In genomic region chr7:19826756-19827155, GRCm38 (mm10) we compare ENCODE assay signal across 18 mouse cellular contexts. TPM values are rescaled to one million over a fixed set of nuclear protein-coding genes. Genes with fewer than 3 reads are reported as not detected.
DNase-seq lines count a peak whose midpoint lies in the region; ATAC-seq and TF ChIP-seq lines count a peak whose summit lies in the region.
"Had no signal": no experiment of that assay in that cellular context is flagged by ENCODE, and none has a peak within 500 bp of the region (broad histone marks: within the 10 kb centered on the region; RNA-seq: fewer than 3 reads in every experiment).

No protein-coding gene starts in this region.

- H3K4me3 ChIP-seq in kidney, embryonic 16.5 days (ENCODE audit: low read length) = no peak overlapping the region
- no peak overlapping the region for H3K4me3 ChIP-seq in kidney, embryonic 14.5 days (ENCODE audit: low read length)
- no peak overlapping the region for H3K4me3 ChIP-seq in embryonic facial prominence, embryonic 14.5 days (ENCODE audit: low read depth, low read length)
- no peak overlapping the region for H3K4me3 ChIP-seq in myocyte
- H3K4me3 ChIP-seq: midbrain, embryonic 13.5 days; neural tube, embryonic 13.5 days had no signal

- no peaks in the 10 kb centered on the region for H3K9me3 ChIP-seq in kidney, embryonic 16.5 days (ENCODE audit: low read length)
- H3K9me3 ChIP-seq in kidney, embryonic 14.5 days (ENCODE audit: control insufficient read depth, low read length) = 0 out of 2 replicates have a peak, but pooled peaks cover 3% of the 10 kb centered on the region
- H3K9me3 ChIP-seq in embryonic facial prominence, embryonic 14.5 days (ENCODE audit: control insufficient read depth, low read length) = no peaks in the 10 kb centered on the region
- H3K9me3 ChIP-seq: midbrain, embryonic 13.5 days; neural tube, embryonic 13.5 days had no signal

- peaks cover 39% of the 10 kb centered on the region for H3K4me1 ChIP-seq in kidney, embryonic 16.5 days (ENCODE audit: insufficient read depth, low read length)
- peaks cover 28% of the 10 kb centered on the region for H3K4me1 ChIP-seq in kidney, embryonic 14.5 days (ENCODE audit: control insufficient read depth, insufficient read depth, low read length)
- H3K4me1 ChIP-seq in embryonic facial prominence, embryonic 14.5 days (ENCODE audit: control insufficient read depth, insufficient read depth, low read length) = peaks cover 27% of the 10 kb centered on the region

- H3K79me2 ChIP-seq in myocyte (ENCODE audit: control insufficient read depth, insufficient read depth) = peaks cover 4% of the 10 kb centered on the region

- peak; percentile 34 for TF ChIP-seq POLR2A in myocyte (IDR thresholded peaks at IDR 0.05; ENCODE audit: insufficient read length, low read depth)

- H3K4me2 ChIP-seq in kidney, embryonic 16.5 days (replicated peaks; ENCODE audit: low read depth, low read length) = no peak overlapping the region
- H3K4me2 ChIP-seq in kidney, embryonic 14.5 days (replicated peaks; ENCODE audit: low read depth, low read length) = no peak overlapping the region
- H3K4me2 ChIP-seq in embryonic facial prominence, embryonic 14.5 days (ENCODE audit: low read depth, low read length) = no peak overlapping the region
- peak overlapping the region; percentile 43 for H3K4me2 ChIP-seq in myocyte (ENCODE audit: low read depth)
- H3K4me2 ChIP-seq: midbrain, embryonic 13.5 days; neural tube, embryonic 13.5 days had no signal

- H3K27ac ChIP-seq in kidney, embryonic 16.5 days (ENCODE audit: low read length) = no peak overlapping the region
- H3K27ac ChIP-seq in kidney, embryonic 14.5 days (ENCODE audit: low read depth, low read length) = no peak overlapping the region
- H3K27ac ChIP-seq in embryonic facial prominence, embryonic 14.5 days (replicated peaks; ENCODE audit: low read depth, low read length) = no peak overlapping the region
- H3K27ac ChIP-seq: liver, embryonic 14.5 days; midbrain, embryonic 13.5 days; neural tube, embryonic 13.5 days had no signal

- peaks cover 5% of the 10 kb centered on the region for H3K27me3 ChIP-seq in kidney, embryonic 16.5 days (ENCODE audit: insufficient read depth, low read length)
- H3K27me3 ChIP-seq in kidney, embryonic 14.5 days (ENCODE audit: control insufficient read depth, insufficient read depth, low read length) = peaks cover 12% of the 10 kb centered on the region
- H3K27me3 ChIP-seq in embryonic facial prominence, embryonic 14.5 days (replicated peaks; ENCODE audit: control insufficient read depth, insufficient read depth, low read length) = peaks cover 6% of the 10 kb centered on the region
- no peaks in the 10 kb centered on the region for H3K27me3 ChIP-seq in myocyte (ENCODE audit: control insufficient read depth, insufficient read depth, insufficient read length)

- H3K9ac ChIP-seq in kidney, embryonic 16.5 days (replicated peaks; ENCODE audit: low read length) = 0 out of 2 replicates have a peak overlapping the region, but pooled peaks have one; percentile 22
- no peak overlapping the region for H3K9ac ChIP-seq in kidney, embryonic 14.5 days (ENCODE audit: low read depth, low read length)
- H3K9ac ChIP-seq in embryonic facial prominence, embryonic 14.5 days (ENCODE audit: low read depth, low read length) = no peak overlapping the region
- H3K9ac ChIP-seq: liver, embryonic 14.5 days; midbrain, embryonic 13.5 days; neural tube, embryonic 13.5 days had no signal

- no peaks in the 10 kb centered on the region for H3K36me3 ChIP-seq in kidney, embryonic 16.5 days (ENCODE audit: insufficient read depth, low read length)
- H3K36me3 ChIP-seq in kidney, embryonic 14.5 days (ENCODE audit: control insufficient read depth, insufficient read depth, low read length) = no peaks in the 10 kb centered on the region
- no peaks in the 10 kb centered on the region for H3K36me3 ChIP-seq in embryonic facial prominence, embryonic 14.5 days (ENCODE audit: control insufficient read depth, insufficient read depth, low read length)
- no peaks in the 10 kb centered on the region for H3K36me3 ChIP-seq in myocyte (ENCODE audit: control insufficient read depth, insufficient read depth)
- H3K36me3 ChIP-seq: midbrain, embryonic 13.5 days; neural tube, embryonic 13.5 days had no signal

- H3ac ChIP-seq in myocyte (ENCODE audit: control insufficient read depth, insufficient read length) = no peak overlapping the region

- DNase-seq in ES-CJ7 (ENCODE audit: low read depth, low spot score) = peak; percentile 83
- peak; percentile 45 for DNase-seq in embryonic facial prominence, embryonic 14.5 days (ENCODE audit: low spot score)
- no peak for DNase-seq in layer of hippocampus, adult 8-10 months (ENCODE audit: low spot score in 2 of 2)
- no peak for DNase-seq in right cerebral cortex, postnatal 25 days
- DNase-seq: cerebellum, adult 18-20 months; lung, postnatal 36 days had no signal

- no peak for ATAC-seq in kidney, embryonic 16.5 days (ENCODE audit: low FRiP score, low TSS enrichment)
- no peak for ATAC-seq in kidney, embryonic 14.5 days (ENCODE audit: low FRiP score, low TSS enrichment)
- ATAC-seq in embryonic facial prominence, embryonic 14.5 days (ENCODE audit: low read depth) = no peak
- ATAC-seq: activated CD4-positive, CD25-positive, alpha-beta regulatory T cell, adult 4 months; midbrain, embryonic 13.5 days had no signal

- 33% methylated on average over 5 of the region's 6 CpGs for WGBS in kidney, embryonic 16.5 days
- 36% methylated on average over 6 of the region's 6 CpGs for WGBS in kidney, embryonic 14.5 days
- WGBS in embryonic facial prominence, embryonic 14.5 days = 31% methylated on average over 4 of the region's 6 CpGs

TF ChIP-seq in myocyte, 11 proteins besides CTCF, POLR2A, EP300 and RAD21:
- no peak for TF ChIP-seq TCF3 (IDR thresholded peaks at IDR 0.05; ENCODE audit: insufficient read length, low read depth)
- no peak for TF ChIP-seq TCF12 (IDR thresholded peaks at IDR 0.05; ENCODE audit: insufficient read depth, poor library complexity, severe bottlenecking)
- no peak for TF ChIP-seq USF1 (IDR thresholded peaks at IDR 0.05; ENCODE audit: low read depth)
- TF ChIP-seq MYOG (IDR thresholded peaks at IDR 0.05; ENCODE audit: control insufficient read depth in 1 of 3, insufficient read depth in 1 of 3, insufficient read length in 2 of 3, low read depth in 2 of 3) = peak in 1 of 3 experiments; percentile 49

RNA-seq across cellular contexts. Expression of gene Bcl3, which starts 4.2 kb away (rescaled TPM):
- polyA plus RNA-seq in kidney, embryonic 16.5 days (2015; fragmentation: Nextera tagmentation; extraction: Ambion mirVana) = 3.3 and 3.9 TPM in 2 replicates
- polyA plus RNA-seq in kidney, embryonic 14.5 days (2014; fragmentation: Nextera tagmentation; extraction: Ambion mirVana) = 3.5 and 4.2 TPM in 2 replicates
- 4.3 and 4.6 TPM in 2 replicates for polyA plus RNA-seq in embryonic facial prominence, embryonic 14.5 days (2014; fragmentation: Nextera tagmentation; extraction: Ambion mirVana)
- polyA plus RNA-seq in myocyte (2012; fragmentation: generic; extraction: Trizol) = 19.2 TPM
- 10 to 100 TPM in 1 of 4 experiments, 1 to 10 TPM in 1, under 1 TPM in 2; 0.75 to 11.9 (median 2.3) TPM for total RNA-seq in layer of hippocampus, adult 8-10 months (2022)

RNA-seq across cellular contexts. Expression of gene Gm19345, which starts 25.0 kb away (rescaled TPM):
- polyA plus RNA-seq in kidney, embryonic 16.5 days (2015; fragmentation: Nextera tagmentation; extraction: Ambion mirVana) = not detected in 2 replicates
- 0.27 TPM in 1 of 2 replicates, not detected in the other for polyA plus RNA-seq in kidney, embryonic 14.5 days (2014; fragmentation: Nextera tagmentation; extraction: Ambion mirVana)
- 0.69 and 0.75 TPM in 2 replicates for polyA plus RNA-seq in embryonic facial prominence, embryonic 14.5 days (2014; fragmentation: Nextera tagmentation; extraction: Ambion mirVana)
- polyA plus RNA-seq in myocyte (2012; fragmentation: generic; extraction: Trizol) = 0.05 TPM
- total RNA-seq in layer of hippocampus, adult 8-10 months (2022) = 1 to 10 TPM; 1.5 to 2.6 (median 2.2) TPM
- total RNA-seq: heart, postnatal 14 days had no signal
- polyA plus RNA-seq: activated CD4-positive, CD25-positive, alpha-beta regulatory T cell, adult 4 months; forebrain, embryonic 11.5 days; liver, embryonic 14.5 days; stomach, embryonic 14.5 days had no signal

RNA-seq across cellular contexts. Expression of gene Cblc, which starts 30.1 kb away (rescaled TPM):
- 9.4 and 12.2 TPM in 2 replicates for polyA plus RNA-seq in kidney, embryonic 16.5 days (2015; fragmentation: Nextera tagmentation; extraction: Ambion mirVana)
- 4.7 and 7.3 TPM in 2 replicates for polyA plus RNA-seq in kidney, embryonic 14.5 days (2014; fragmentation: Nextera tagmentation; extraction: Ambion mirVana)
- polyA plus RNA-seq in embryonic facial prominence, embryonic 14.5 days (2014; fragmentation: Nextera tagmentation; extraction: Ambion mirVana) = 4.7 TPM in 2 replicates
- polyA plus RNA-seq in myocyte (2012; fragmentation: generic; extraction: Trizol) = 0.90 TPM
- not detected for total RNA-seq in layer of hippocampus, adult 8-10 months (2022)
- total RNA-seq: heart, postnatal 14 days; layer of hippocampus, postnatal 10 days; left cerebral cortex, postnatal 36 days had no signal
- polyA plus RNA-seq: activated CD4-positive, CD25-positive, alpha-beta regulatory T cell, adult 4 months; neural tube, embryonic 13.5 days had no signal

RNA-seq across cellular contexts. Expression of gene Ceacam16, which starts 34.3 kb away (rescaled TPM):
- polyA plus RNA-seq in kidney, embryonic 16.5 days (2015; fragmentation: Nextera tagmentation; extraction: Ambion mirVana) = 0.15 TPM in 1 of 2 replicates, not detected in the other
- not detected in 2 replicates for polyA plus RNA-seq in kidney, embryonic 14.5 days (2014; fragmentation: Nextera tagmentation; extraction: Ambion mirVana)
- polyA plus RNA-seq in embryonic facial prominence, embryonic 14.5 days (2014; fragmentation: Nextera tagmentation; extraction: Ambion mirVana) = not detected in 2 replicates
- 0.02 TPM for polyA plus RNA-seq in myocyte (2012; fragmentation: generic; extraction: Trizol)
- total RNA-seq in layer of hippocampus, adult 8-10 months (2022) = not detected
- total RNA-seq: layer of hippocampus, postnatal 10 days; left cerebral cortex, postnatal 36 days had no signal
- polyA plus RNA-seq: stomach, embryonic 14.5 days had no signal

RNA-seq across cellular contexts. Expression of gene Bcam, which starts 55.9 kb away (rescaled TPM):
- 280 and 309 TPM in 2 replicates for polyA plus RNA-seq in kidney, embryonic 16.5 days (2015; fragmentation: Nextera tagmentation; extraction: Ambion mirVana)
- polyA plus RNA-seq in kidney, embryonic 14.5 days (2014; fragmentation: Nextera tagmentation; extraction: Ambion mirVana) = 177 and 214 TPM in 2 replicates
- polyA plus RNA-seq in embryonic facial prominence, embryonic 14.5 days (2014; fragmentation: Nextera tagmentation; extraction: Ambion mirVana) = 101 and 114 TPM in 2 replicates
- 29.3 TPM for polyA plus RNA-seq in myocyte (2012; fragmentation: generic; extraction: Trizol)
- total RNA-seq in layer of hippocampus, adult 8-10 months (2022) = 10 to 100 TPM; 11.0 to 15.2 (median 13.2) TPM

Comparison
In these comparisons a context has a peak if more than half of its experiments do, and no peak if none do; other contexts are left out.
1. DNase-seq: peak in ES-CJ7 (single experiment) and embryonic facial prominence, embryonic 14.5 days (single experiment); none in layer of hippocampus, adult 8-10 months (0 of 2) and right cerebral cortex, postnatal 25 days (single experiment).